19 mouse cellular contexts compared by ENCODE assay signal in the genomic region with DNA sequence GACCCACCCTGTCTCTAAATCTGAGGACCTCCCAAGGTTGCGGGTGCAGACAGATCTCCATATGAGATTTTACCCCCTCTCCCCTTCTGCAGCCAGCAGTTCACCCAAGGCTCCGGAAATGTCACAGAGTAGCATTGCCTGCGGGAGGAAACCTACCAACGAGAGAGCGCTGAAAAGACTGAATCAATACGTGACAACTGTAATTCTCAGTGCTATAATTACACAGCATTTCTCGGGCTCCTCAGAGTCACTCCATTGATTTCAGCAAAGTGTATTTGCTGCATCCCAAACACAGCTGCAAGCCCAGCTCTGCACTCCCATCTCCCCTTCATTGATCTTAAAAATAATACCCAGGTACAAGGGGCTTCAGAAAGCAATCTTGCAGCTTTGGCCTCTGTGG.
"Had no signal": no experiment of that assay in that cellular context is flagged by ENCODE, and none has a peak within 500 bp of the region (broad histone marks: within the 10 kb centered on the region; RNA-seq: fewer than 3 reads in every experiment).

No protein-coding gene starts in this region.

- H3K4me3 ChIP-seq: kidney, embryonic 15.5 days; left cerebral cortex, adult 2 months; limb, embryonic 10.5 days; liver, embryonic 15.5 days; megakaryocyte, embryonic 14.5 days; midbrain, embryonic 15.5 days; neural tube, embryonic 12.5 days; stomach, embryonic 15.5 days had no signal

- H3K9me3 ChIP-seq: kidney, embryonic 15.5 days; limb, embryonic 10.5 days; liver, embryonic 15.5 days; megakaryocyte, embryonic 14.5 days; midbrain, embryonic 15.5 days; neural tube, embryonic 12.5 days; stomach, embryonic 15.5 days had no signal

- H3K27ac ChIP-seq: kidney, embryonic 15.5 days; left cerebral cortex, adult 2 months; limb, embryonic 10.5 days; liver, embryonic 15.5 days; midbrain, embryonic 15.5 days; neural tube, embryonic 12.5 days; stomach, embryonic 15.5 days had no signal

- H3K4me1 ChIP-seq: liver, embryonic 15.5 days; midbrain, embryonic 15.5 days; stomach, embryonic 15.5 days had no signal

- H3K4me2 ChIP-seq: kidney, embryonic 15.5 days; liver, embryonic 11.5 days; liver, embryonic 15.5 days; midbrain, embryonic 11.5 days; midbrain, embryonic 15.5 days; neural tube, embryonic 12.5 days; stomach, embryonic 15.5 days had no signal

- H3K36me3 ChIP-seq: kidney, embryonic 15.5 days; limb, embryonic 10.5 days; liver, embryonic 15.5 days; midbrain, embryonic 15.5 days; neural tube, embryonic 12.5 days; stomach, embryonic 15.5 days had no signal

- ATAC-seq: midbrain, embryonic 15.5 days had no signal

- DNase-seq: kidney, postnatal 14 days; lung, adult 2 months; lung, postnatal 10 days; lung, postnatal 4 days; retina, postnatal 1 day; right cerebral cortex, postnatal 4 days; spleen, adult 18-20 months; thymus, adult 2 months; thymus, postnatal 25 days had no signal

- H3K27me3 ChIP-seq: kidney, embryonic 15.5 days; liver, embryonic 15.5 days; megakaryocyte, embryonic 14.5 days; midbrain, embryonic 15.5 days; neural tube, embryonic 12.5 days; stomach, embryonic 15.5 days had no signal

- H3K9ac ChIP-seq: kidney, embryonic 15.5 days; liver, embryonic 15.5 days; midbrain, embryonic 15.5 days; neural tube, embryonic 12.5 days; stomach, embryonic 15.5 days had no signal
